Mouse (Mus musculus) limb, embryonic 15.5 days (tissue): ENCODE data around the gene Cpeb1. TPM values are rescaled to one million over a fixed set of nuclear protein-coding genes. Genes with fewer than 3 reads are reported as not detected.

Experiments used
- ATAC-seq: fragments of 200-750 bp; cut with Nextera tagmentation; 2 replicates; pipeline ENCODE4 v1.8.0; 2017; ENCODE audit warnings: low read depth, moderate TSS enrichment; ENCODE audit not compliant: insufficient number of reproducible peaks, low FRiP score, low TSS enrichment
- H3K27ac ChIP-seq: fragments of 300-500 bp; sonication (generic); 2 replicates; pipeline ENCODE4 v1.5.1; 2015; ENCODE audit warnings: moderate library complexity, mild to moderate bottlenecking, inconsistent platforms
- H3K27me3 ChIP-seq: fragments of 300-500 bp; sonication (generic); 2 replicates; pipeline ENCODE4 v1.6.1; 2015; ENCODE audit warnings: inconsistent platforms
- H3K36me3 ChIP-seq: fragments of 300-500 bp; sonication (generic); 2 replicates; pipeline ENCODE4 v1.6.1; 2015; ENCODE audit warnings: inconsistent platforms
- H3K4me1 ChIP-seq: fragments of 300-500 bp; sonication (generic); 2 replicates; pipeline ENCODE4 v1.6.1; 2015; ENCODE audit warnings: inconsistent platforms
- H3K4me2 ChIP-seq: fragments of 300-500 bp; sonication (generic); 2 replicates; pipeline ENCODE4 v1.6.1; 2015; ENCODE audit warnings: mild to moderate bottlenecking, inconsistent platforms
- H3K4me3 ChIP-seq: fragments of 300-500 bp; sonication (generic); 2 replicates; pipeline ENCODE4 v1.5.1; 2015; ENCODE audit warnings: mild to moderate bottlenecking, inconsistent platforms
- H3K9ac ChIP-seq: fragments of 300-500 bp; sonication (generic); 2 replicates; pipeline ENCODE4 v1.6.1; 2015; ENCODE audit warnings: inconsistent platforms
- H3K9me3 ChIP-seq: fragments of 300-500 bp; sonication (generic); 2 replicates; pipeline ENCODE4 v1.6.1; 2016; ENCODE audit warnings: inconsistent platforms
- WGBS: fragments of 180-500 bp; shearing (Covaris S2); methylation state at CpG from one replicate; pipeline ENCODE4 v1.1.7; 2015; 5-methylcytosine and 5-hydroxymethylcytosine counted together
- polyA plus RNA-seq: library from polyadenylated mRNA; unstranded; fragments of >200 nt; fragmentation: Nextera tagmentation; extraction: Ambion mirVana; gene quantifications from 2 replicates; pipeline ENCODE4 v1.2.1, GENCODE M21; 2015

Gene Cpeb1
- polyA plus RNA-seq, 1 experiment from 2014 or later = 0.68 TPM

- H3K9ac ChIP-seq = no peak overlapping the region
- peaks cover 28% of the 10 kb centered on the region for H3K27me3 ChIP-seq
- no peak overlapping the region for H3K27ac ChIP-seq
- H3K4me3 ChIP-seq = no peak overlapping the region
- no peak overlapping the region for H3K4me2 ChIP-seq
- no peaks in the 10 kb centered on the region for H3K4me1 ChIP-seq
- no peaks in the 10 kb centered on the region for H3K36me3 ChIP-seq
- no peaks in the 10 kb centered on the region for H3K9me3 ChIP-seq
- no peak for ATAC-seq
- WGBS = 73% methylated on average over 9 of the region's 9 CpGs
These were observed 9.7 kb upstream of the Cpeb1 start for GRCm38 (mm10) chr7:81464906-81465450.

- Histone ChIP-seq H3K4me1 (no peaks in the 10 kb centered on the region), H3K4me2 (no peak overlapping the region), H3K27me3 (peaks cover 33% of the 10 kb centered on the region), H3K36me3 (no peaks in the 10 kb centered on the region), H3K9ac (no peak overlapping the region), H3K4me3 (no peak overlapping the region), H3K9me3 (no peaks in the 10 kb centered on the region), H3K27ac (no peak overlapping the region)
- WGBS = 5% methylated on average over 4 of the region's 4 CpGs
- ATAC-seq = no peak
These were observed 8.9 kb upstream of the Cpeb1 start for GRCm38 (mm10) chr7:81464116-81464515.

GRCm38 (mm10) chr7:81462815-81463214 is 7.5 kb upstream of the Cpeb1 start:
- Histone ChIP-seq H3K9ac (no peak overlapping the region), H3K27ac (no peak overlapping the region), H3K9me3 (no peaks in the 10 kb centered on the region), H3K27me3 (peaks cover 45% of the 10 kb centered on the region), H3K4me1 (no peaks in the 10 kb centered on the region), H3K4me2 (no peak overlapping the region), H3K4me3 (no peak overlapping the region), H3K36me3 (no peaks in the 10 kb centered on the region)
- WGBS = 72% methylated on average over 3 of the region's 3 CpGs
- no peak for ATAC-seq

GRCm38 (mm10) chr7:81454331-81455039 is 780 bp downstream of the Cpeb1 start:
- Histone ChIP-seq H3K4me2 (peak overlapping the region; percentile 95), H3K9me3 (no peaks in the 10 kb centered on the region), H3K4me3 (peak overlapping the region; percentile 51), H3K9ac (no peak overlapping the region), H3K4me1 (peaks cover 27% of the 10 kb centered on the region), H3K36me3 (no peaks in the 10 kb centered on the region), H3K27ac (no peak overlapping the region), H3K27me3 (peaks cover 88% of the 10 kb centered on the region)
- WGBS = under 1% methylated on average over 60 of the region's 87 CpGs
- no peak for ATAC-seq

- peaks cover 27% of the 10 kb centered on the region for H3K4me1 ChIP-seq
- WGBS = 4% methylated on average over 84 of the region's 84 CpGs
- no peaks in the 10 kb centered on the region for H3K9me3 ChIP-seq
- H3K9ac ChIP-seq = no peak overlapping the region
- H3K4me2 ChIP-seq = peak overlapping the region; percentile 95
- no peaks in the 10 kb centered on the region for H3K36me3 ChIP-seq
- peak overlapping the region; percentile 51 for H3K4me3 ChIP-seq
- peaks cover 85% of the 10 kb centered on the region for H3K27me3 ChIP-seq
- no peak for ATAC-seq
- H3K27ac ChIP-seq = no peak overlapping the region
These were observed 1.6 kb downstream of the Cpeb1 start for GRCm38 (mm10) chr7:81453443-81454274.

- H3K4me1 ChIP-seq = peaks cover 27% of the 10 kb centered on the region
- peak overlapping the region; percentile 51; the same call in 1 of the 2 replicates for H3K4me3 ChIP-seq
- peaks cover 81% of the 10 kb centered on the region for H3K27me3 ChIP-seq
- no peaks in the 10 kb centered on the region for H3K9me3 ChIP-seq
- H3K9ac ChIP-seq = no peak overlapping the region
- H3K36me3 ChIP-seq = no peaks in the 10 kb centered on the region
- peak overlapping the region; percentile 95 for H3K4me2 ChIP-seq
- no peak overlapping the region for H3K27ac ChIP-seq
- 2% methylated on average over 21 of the region's 21 CpGs for WGBS
- ATAC-seq = no peak
These were observed 2.3 kb downstream of the Cpeb1 start for GRCm38 (mm10) chr7:81452971-81453441.

- Histone ChIP-seq H3K9ac (no peak overlapping the region), H3K4me1 (no peaks in the 10 kb centered on the region), H3K36me3 (no peaks in the 10 kb centered on the region), H3K27me3 (no peaks in the 10 kb centered on the region), H3K4me3 (no peak overlapping the region), H3K9me3 (no peaks in the 10 kb centered on the region), H3K27ac (no peak overlapping the region), H3K4me2 (no peak overlapping the region)
- ATAC-seq = no peak
- WGBS = 41% methylated on average over 2 of the region's 2 CpGs
These were observed 56.3 kb downstream of the Cpeb1 start for GRCm38 (mm10) chr7:81398957-81399356.

- no peaks in the 10 kb centered on the region for H3K9me3 ChIP-seq
- H3K4me3 ChIP-seq = no peak overlapping the region
- H3K4me1 ChIP-seq = no peaks in the 10 kb centered on the region
- WGBS = 75% methylated on average over 1 of the region's 1 CpGs
- ATAC-seq = no peak
- no peaks in the 10 kb centered on the region for H3K27me3 ChIP-seq
- H3K4me2 ChIP-seq = no peak overlapping the region
- H3K27ac ChIP-seq = no peak overlapping the region
- no peak overlapping the region for H3K9ac ChIP-seq
- no peaks in the 10 kb centered on the region for H3K36me3 ChIP-seq
These were observed 75.9 kb downstream of the Cpeb1 start for GRCm38 (mm10) chr7:81379363-81379762.

GRCm38 (mm10) chr7:81372337-81372920 is 82.8 kb downstream of the Cpeb1 start:
- ATAC-seq = 0 out of 2 replicates have a peak, but pooled peaks have one; percentile 44
- Histone ChIP-seq H3K36me3 (no peaks in the 10 kb centered on the region), H3K27ac (no peak overlapping the region), H3K9ac (no peak overlapping the region; the same call in 1 of the 2 replicates), H3K27me3 (peaks cover 6% of the 10 kb centered on the region; the same call in 1 of the 2 replicates), H3K4me3 (peak overlapping the region; percentile 9; the same call in 1 of the 2 replicates), H3K4me1 (peaks cover 7% of the 10 kb centered on the region), H3K4me2 (peak overlapping the region; percentile 30), H3K9me3 (no peaks in the 10 kb centered on the region)
- WGBS = 6% methylated on average over 13 of the region's 13 CpGs

- Histone ChIP-seq H3K4me3 (no peak overlapping the region), H3K9me3 (no peaks in the 10 kb centered on the region), H3K36me3 (no peaks in the 10 kb centered on the region), H3K9ac (no peak overlapping the region), H3K4me2 (peak overlapping the region; percentile 30; the same call in 1 of the 2 replicates), H3K4me1 (peaks cover 7% of the 10 kb centered on the region), H3K27me3 (peaks cover 6% of the 10 kb centered on the region; the same call in 1 of the 2 replicates), H3K27ac (no peak overlapping the region)
- 23% methylated on average over 5 of the region's 5 CpGs for WGBS
- ATAC-seq = no peak
These were observed 83.5 kb downstream of the Cpeb1 start for GRCm38 (mm10) chr7:81371811-81372210.

GRCm38 (mm10) chr7:81369724-81370123 is 85.5 kb downstream of the Cpeb1 start:
- no peak for ATAC-seq
- Histone ChIP-seq H3K27ac (no peak overlapping the region), H3K4me3 (no peak overlapping the region), H3K4me2 (no peak overlapping the region), H3K4me1 (peaks cover 7% of the 10 kb centered on the region), H3K9me3 (no peaks in the 10 kb centered on the region), H3K27me3 (peaks cover 6% of the 10 kb centered on the region; the same call in 1 of the 2 replicates), H3K36me3 (no peaks in the 10 kb centered on the region), H3K9ac (no peak overlapping the region)
- WGBS = 59% methylated on average over 3 of the region's 3 CpGs
